Mouse (Mus musculus) heart, embryonic 12.5 days (tissue): Measurements from ENCODE around the gene Inka2. TPM values are rescaled to one million over a fixed set of nuclear protein-coding genes. Genes with fewer than 3 reads are reported as not detected.
"Not testable (repeated sequence)": the region's sequence is repeated elsewhere in the genome, so short reads cannot be mapped to it uniquely, and the experiment has no call there.

ENCODE experiments used
- ATAC-seq: fragments of 200-750 bp; cut with Nextera tagmentation; 2 replicates; pipeline ENCODE4 v1.8.0; 2017; ENCODE audit warnings: moderate TSS enrichment, moderate library complexity; ENCODE audit not compliant: insufficient number of reproducible peaks, low FRiP score
- H3K27ac ChIP-seq: fragments of 300-500 bp; sonication (generic); 2 replicates; pipeline ENCODE4 v1.5.1; 2016; ENCODE audit warnings: mild to moderate bottlenecking, moderate library complexity; ENCODE audit not compliant: poor library complexity, severe bottlenecking
- H3K27me3 ChIP-seq: fragments of 300-500 bp; sonication (generic); replicated peaks from 2 replicates; pipeline ENCODE4 v1.6.1; 2016; ENCODE audit warnings: mild to moderate bottlenecking, moderate library complexity
- H3K36me3 ChIP-seq: fragments of 300-500 bp; sonication (generic); 2 replicates; pipeline ENCODE4 v1.6.1; 2016; ENCODE audit warnings: mild to moderate bottlenecking, moderate library complexity
- H3K4me1 ChIP-seq: fragments of 300-500 bp; sonication (generic); replicated peaks from 2 replicates; pipeline ENCODE4 v1.6.1; 2016; ENCODE audit warnings: mild to moderate bottlenecking
- H3K4me2 ChIP-seq: fragments of 300-500 bp; sonication (generic); 2 replicates; pipeline ENCODE4 v1.6.1; 2016; ENCODE audit warnings: mild to moderate bottlenecking, moderate library complexity
- H3K4me3 ChIP-seq: fragments of 300-500 bp; sonication (generic); 2 replicates; pipeline ENCODE4 v1.5.1; 2016; ENCODE audit warnings: mild to moderate bottlenecking
- H3K9ac ChIP-seq: fragments of 300-500 bp; sonication (generic); 2 replicates; pipeline ENCODE4 v1.6.1; 2016; ENCODE audit warnings: mild to moderate bottlenecking, moderate library complexity
- H3K9me3 ChIP-seq: fragments of 300-500 bp; sonication (generic); replicated peaks from 2 replicates; pipeline ENCODE4 v1.6.1; 2016; ENCODE audit warnings: mild to moderate bottlenecking, moderate library complexity
- WGBS: fragments of 180-500 bp; shearing (Covaris S2); methylation state at CpG from one replicate; pipeline ENCODE4 v1.1.7; 2016; 5-methylcytosine and 5-hydroxymethylcytosine counted together
- polyA plus RNA-seq: library from polyadenylated mRNA; unstranded; fragments of >200 nt; fragmentation: Nextera tagmentation; extraction: Ambion mirVana; gene quantifications from 2 replicates; pipeline ENCODE4 v1.2.1, GENCODE M21; 2016

The Inka2 gene
- polyA plus RNA-seq, 1 experiment from 2014 or later, result 2.2 TPM

DNA sequence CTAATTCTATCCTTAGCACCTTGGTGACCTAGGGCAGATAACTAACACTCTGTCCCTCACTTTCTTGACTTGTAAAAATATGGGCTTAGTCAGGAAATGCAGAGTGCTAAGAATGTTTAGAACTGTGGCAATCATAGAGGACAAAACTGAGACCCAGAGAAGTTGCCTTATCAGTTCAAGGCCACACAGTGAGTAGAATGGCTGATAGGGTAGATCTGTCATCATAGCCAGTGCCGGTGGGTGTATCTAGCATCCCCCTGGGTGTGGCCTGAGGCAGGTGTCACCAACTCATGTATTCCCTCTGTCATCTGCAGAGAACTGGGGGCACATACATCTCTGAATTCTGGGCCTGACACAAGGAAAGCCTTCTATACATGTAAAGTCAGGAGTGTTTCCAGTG lies 6.1 kb upstream of the Inka2 start:
- H3K27ac ChIP-seq, result no peak overlapping the region

DNA sequence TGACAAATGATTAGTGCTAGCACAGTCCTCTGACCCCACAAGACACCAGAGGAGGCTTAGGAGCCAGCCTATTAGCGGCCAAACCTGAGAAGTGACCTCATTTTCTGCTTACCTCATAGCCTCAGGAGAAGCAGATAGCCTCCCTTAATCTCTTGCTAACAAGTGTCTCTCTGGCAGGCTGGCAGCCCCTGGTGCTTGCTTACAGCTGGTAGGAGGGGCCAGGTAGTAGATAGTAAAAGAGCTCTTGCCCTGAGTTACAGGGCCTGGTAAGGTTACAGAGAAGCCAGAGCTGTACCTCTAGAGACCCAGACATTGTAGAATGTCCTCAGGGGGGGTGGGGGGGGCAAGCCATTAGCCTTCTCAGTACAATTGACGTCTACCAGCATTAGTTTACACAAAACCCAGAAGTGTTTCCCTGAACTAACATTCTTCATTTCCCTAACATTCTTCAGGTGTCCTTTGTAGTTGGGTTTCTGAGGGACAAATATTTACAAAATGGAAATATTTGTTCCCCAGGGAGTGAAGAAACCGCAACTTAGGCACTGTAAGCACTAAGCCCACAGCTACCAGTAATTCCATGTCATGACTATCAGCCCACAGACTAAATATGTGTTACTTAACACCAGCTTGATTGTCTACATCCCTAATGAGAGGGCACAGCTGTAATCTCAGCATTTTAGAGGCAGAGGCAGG lies 5.0 kb upstream of the Inka2 start:
- Histone ChIP-seq H3K4me3 (no peak overlapping the region), H3K27me3 (0 out of 2 replicates have a peak, but pooled peaks cover 4% of the 10 kb centered on the region), H3K36me3 (no peaks in the 10 kb centered on the region), H3K9me3 (no peaks in the 10 kb centered on the region), H3K4me2 (no peak overlapping the region), H3K4me1 (peaks cover 73% of the 10 kb centered on the region), H3K27ac (peak overlapping the region; percentile 45), H3K9ac (no peak overlapping the region)
- ATAC-seq, result peak; percentile 73
- whole genome bisulfite sequencing, result 38% methylated on average over 3 of the region's 3 CpGs

More for the DNA sequence above, 6.1 kb upstream of the Inka2 start:
- peaks cover 71% of the 10 kb centered on the region for H3K4me1 ChIP-seq
- WGBS, result 34% methylated on average over 1 of the region's 1 CpGs
- H3K27me3 ChIP-seq, result 0 out of 2 replicates have a peak, but pooled peaks cover 4% of the 10 kb centered on the region
- no peak overlapping the region for H3K4me3 ChIP-seq
- no peaks in the 10 kb centered on the region for H3K36me3 ChIP-seq
- H3K9me3 ChIP-seq, result no peaks in the 10 kb centered on the region
- H3K9ac ChIP-seq, result no peak overlapping the region
- H3K4me2 ChIP-seq, result no peak overlapping the region
- no peak for ATAC-seq

DNA sequence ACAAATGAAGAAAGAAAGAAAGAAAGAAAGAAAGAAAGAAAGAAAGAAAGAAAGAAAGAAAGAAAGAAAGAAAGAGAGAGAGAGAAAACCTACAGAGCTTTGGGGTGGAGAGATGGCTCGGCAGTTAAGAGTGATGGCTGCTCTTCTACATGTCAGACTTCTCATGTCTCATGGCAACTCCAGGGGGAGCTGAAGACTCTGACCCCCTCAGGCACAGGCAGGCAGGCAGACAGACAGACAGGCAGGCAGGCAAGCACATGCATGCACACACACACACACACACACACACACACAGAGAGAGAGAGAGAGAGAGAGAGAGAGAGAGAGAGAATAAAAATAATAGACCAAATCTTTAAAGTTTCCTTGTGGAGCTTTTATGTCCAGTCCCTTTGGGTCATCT lies 3.6 kb upstream of the Inka2 start:
- not testable (repeated sequence) for H3K4me3 ChIP-seq, ATAC-seq, H3K36me3 ChIP-seq, H3K9me3 ChIP-seq, H3K27me3 ChIP-seq, H3K9ac ChIP-seq, H3K27ac ChIP-seq
- H3K4me2 ChIP-seq, result peak overlapping the region; percentile 47
- 34% methylated on average over 1 of the region's 1 CpGs for WGBS
- H3K4me1 ChIP-seq, result peaks cover 68% of the 10 kb centered on the region

DNA sequence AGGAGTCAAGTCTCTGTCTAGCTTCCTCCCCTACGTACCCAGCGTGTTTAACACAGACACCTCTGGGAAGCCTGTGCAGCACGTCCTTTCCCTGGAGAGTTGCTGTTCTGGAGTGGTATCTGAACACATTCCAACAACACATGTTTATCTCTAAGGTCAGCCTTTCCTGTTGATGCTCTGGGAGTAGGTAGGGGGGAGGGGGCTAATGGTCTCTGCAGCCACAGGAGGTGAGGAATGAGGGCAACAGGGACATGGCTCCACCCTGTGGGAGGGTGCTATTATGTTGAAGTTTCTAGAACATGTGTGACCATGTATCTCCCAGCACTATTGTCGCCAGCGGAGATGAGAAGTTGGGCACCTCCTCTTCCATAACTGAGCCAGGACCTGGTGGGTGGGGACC lies 3.0 kb upstream of the Inka2 start:
- ATAC-seq, result 0 out of 2 replicates have a peak, but pooled peaks have one; percentile 5
- 0 out of 2 replicates have a peak, but pooled peaks cover 6% of the 10 kb centered on the region for H3K27me3 ChIP-seq
- no peak overlapping the region for H3K4me3 ChIP-seq
- no peaks in the 10 kb centered on the region for H3K9me3 ChIP-seq
- WGBS, result 19% methylated on average over 5 of the region's 5 CpGs
- peak overlapping the region; percentile 47 for H3K4me2 ChIP-seq
- H3K9ac ChIP-seq, result no peak overlapping the region
- H3K27ac ChIP-seq, result no peak overlapping the region
- peaks cover 68% of the 10 kb centered on the region for H3K4me1 ChIP-seq
- no peaks in the 10 kb centered on the region for H3K36me3 ChIP-seq

DNA sequence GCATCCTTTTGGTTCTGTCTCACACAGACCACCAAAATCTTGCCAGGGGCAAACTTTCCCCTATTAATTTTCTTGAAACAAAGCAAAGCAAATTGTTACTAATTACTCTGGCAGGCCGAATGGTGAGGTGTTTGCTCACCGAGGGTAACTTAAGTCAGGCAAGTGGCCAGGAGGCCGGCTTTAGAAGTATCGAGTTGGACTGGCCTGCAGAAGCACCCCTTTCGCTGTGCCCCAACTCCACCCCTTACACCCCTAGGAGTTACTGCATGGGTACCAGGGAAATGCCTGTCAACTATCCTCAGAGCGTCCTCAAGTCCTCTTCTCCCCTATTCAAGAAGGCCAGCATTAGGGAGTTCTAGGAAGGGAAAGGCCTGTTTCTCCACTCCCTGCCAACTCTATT lies 828 bp upstream of the Inka2 start:
- WGBS, result 51% methylated on average over 6 of the region's 6 CpGs
- H3K9me3 ChIP-seq, result no peaks in the 10 kb centered on the region
- peak overlapping the region; percentile 100; the same call in 1 of the 2 replicates for H3K4me2 ChIP-seq
- H3K27ac ChIP-seq, result no peak overlapping the region
- ATAC-seq, result no peak
- no peak overlapping the region for H3K9ac ChIP-seq
- H3K4me3 ChIP-seq, result no peak overlapping the region
- H3K27me3 ChIP-seq, result peaks cover 12% of the 10 kb centered on the region; the same call in 1 of the 2 replicates
- H3K4me1 ChIP-seq, result peaks cover 67% of the 10 kb centered on the region
- no peaks in the 10 kb centered on the region for H3K36me3 ChIP-seq

DNA sequence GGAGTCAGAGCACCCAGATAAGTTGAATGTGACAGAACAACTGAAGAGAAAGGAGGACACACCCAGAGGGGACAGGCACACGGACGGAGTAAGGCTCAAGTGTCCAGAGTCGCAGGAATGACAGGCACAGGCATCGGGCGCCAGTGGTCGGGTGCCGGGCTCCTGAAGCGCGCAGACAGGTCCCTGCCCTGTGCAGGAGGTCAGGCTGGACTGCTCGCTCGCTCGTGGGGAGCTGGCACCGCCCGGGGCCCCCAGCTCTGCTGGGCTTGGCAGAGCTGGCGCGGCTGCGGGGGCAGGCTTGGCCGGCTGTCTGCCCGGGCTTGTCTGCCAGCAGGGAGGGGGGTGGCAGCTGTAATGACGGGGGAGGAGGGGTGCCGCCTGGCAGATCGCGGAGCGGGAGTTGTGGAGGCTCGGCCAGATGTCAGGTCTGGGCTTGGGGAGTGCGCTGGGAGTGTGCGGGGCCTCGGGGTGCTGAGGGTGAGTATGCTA lies 706 bp downstream of the Inka2 start:
- Histone ChIP-seq H3K36me3 (no peaks in the 10 kb centered on the region), H3K9me3 (no peaks in the 10 kb centered on the region), H3K27me3 (peaks cover 12% of the 10 kb centered on the region; the same call in 1 of the 2 replicates), H3K4me2 (peak overlapping the region; percentile 100), H3K4me3 (peak overlapping the region; percentile 72), H3K9ac (peak overlapping the region; percentile 83), H3K4me1 (peaks cover 57% of the 10 kb centered on the region), H3K27ac (peak overlapping the region; percentile 53)
- under 1% methylated on average over 28 of the region's 28 CpGs for WGBS
- ATAC-seq, result peak; percentile 46

DNA sequence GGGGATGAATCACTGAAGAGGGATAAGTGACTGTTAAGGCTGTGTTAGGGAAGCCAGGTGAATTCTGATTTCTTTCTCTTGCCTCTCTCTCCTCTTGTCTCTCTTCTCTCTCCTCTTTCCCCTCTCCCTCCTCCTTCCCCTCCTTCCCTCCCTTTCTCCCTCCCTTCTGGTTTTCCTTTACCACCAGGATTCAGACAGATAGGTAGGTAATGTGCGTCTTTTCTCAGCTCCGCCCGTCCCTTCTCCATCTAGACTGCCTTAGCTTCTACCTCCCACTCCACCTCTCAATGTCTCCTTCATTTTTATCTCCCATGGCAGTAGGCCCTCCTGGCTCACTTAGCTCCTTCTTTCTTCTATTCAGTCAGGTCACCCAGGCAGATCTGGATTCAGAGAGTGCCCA lies 1.2 kb downstream of the Inka2 start:
- Histone ChIP-seq H3K9me3 (no peaks in the 10 kb centered on the region), H3K27me3 (peaks cover 12% of the 10 kb centered on the region; the same call in 1 of the 2 replicates), H3K9ac (peak overlapping the region; percentile 83), H3K36me3 (no peaks in the 10 kb centered on the region), H3K4me3 (peak overlapping the region; percentile 72), H3K4me1 (peaks cover 61% of the 10 kb centered on the region), H3K27ac (no peak overlapping the region), H3K4me2 (peak overlapping the region; percentile 100)
- no peak for ATAC-seq
- WGBS, result 25% methylated on average over 3 of the region's 3 CpGs

DNA sequence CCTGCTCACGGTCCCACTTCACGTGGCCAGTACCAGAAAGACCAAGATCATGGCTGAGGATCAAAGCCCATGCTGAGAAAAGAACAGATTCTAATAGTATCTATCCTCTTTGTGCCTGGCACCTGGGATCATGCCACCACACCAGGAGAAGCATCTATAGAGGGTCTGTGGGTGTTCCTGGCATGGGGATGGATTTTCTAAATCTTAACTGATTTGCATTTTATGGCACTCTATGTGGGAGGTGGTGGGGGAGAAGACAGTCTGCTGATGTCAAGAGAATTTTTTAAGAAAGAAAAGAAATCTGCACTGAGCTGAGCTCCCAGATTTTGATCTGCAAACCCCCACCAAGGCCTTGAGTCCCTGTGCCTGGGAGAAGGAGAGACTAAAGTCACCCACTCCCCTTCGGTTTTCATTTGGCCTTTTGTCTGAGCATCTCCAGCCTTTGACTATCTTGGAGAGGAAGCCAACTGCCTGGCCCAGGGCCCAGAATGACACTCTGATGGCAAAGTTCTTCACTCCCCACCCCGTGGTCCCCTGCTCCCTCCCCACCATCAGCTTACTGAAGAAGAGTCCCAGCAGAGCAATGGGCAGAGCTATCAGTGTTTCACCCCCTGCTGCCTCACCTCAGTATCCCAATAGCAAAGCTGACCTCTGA lies 2.1 kb downstream of the Inka2 start:
- no peak overlapping the region for H3K9ac ChIP-seq
- H3K9me3 ChIP-seq, result no peaks in the 10 kb centered on the region
- H3K4me2 ChIP-seq, result peak overlapping the region; percentile 100
- H3K4me1 ChIP-seq, result peaks cover 53% of the 10 kb centered on the region
- no peak for ATAC-seq
- H3K27me3 ChIP-seq, result peaks cover 12% of the 10 kb centered on the region; the same call in 1 of the 2 replicates
- WGBS, result 48% methylated on average over 4 of the region's 4 CpGs
- no peak overlapping the region; the same call in 1 of the 2 replicates for H3K4me3 ChIP-seq
- H3K36me3 ChIP-seq, result no peaks in the 10 kb centered on the region
- H3K27ac ChIP-seq, result no peak overlapping the region

DNA sequence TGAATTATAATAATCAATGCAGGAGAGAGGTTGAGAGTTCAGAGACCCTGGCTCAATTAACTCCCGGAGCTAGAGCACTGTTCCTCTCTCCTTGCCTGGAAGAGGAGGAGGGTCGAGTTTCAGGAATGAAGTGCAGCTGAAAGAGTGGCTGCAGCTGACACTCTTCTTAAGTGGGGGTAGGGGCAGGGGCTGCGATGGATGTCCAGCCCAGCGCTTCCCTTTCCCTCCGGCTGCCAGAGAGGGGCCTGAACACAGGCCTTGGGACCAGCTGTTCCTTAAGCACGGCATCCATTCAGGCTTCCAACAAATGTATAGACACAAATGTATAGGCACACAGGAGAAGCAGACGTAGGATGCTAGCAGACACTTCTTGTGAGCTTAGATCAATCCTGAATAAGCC lies 3.2 kb downstream of the Inka2 start:
- Histone ChIP-seq H3K36me3 (no peaks in the 10 kb centered on the region), H3K4me3 (no peak overlapping the region), H3K4me2 (no peak overlapping the region), H3K27me3 (peaks cover 12% of the 10 kb centered on the region; the same call in 1 of the 2 replicates), H3K4me1 (peaks cover 47% of the 10 kb centered on the region), H3K9me3 (no peaks in the 10 kb centered on the region), H3K27ac (no peak overlapping the region), H3K9ac (peak overlapping the region; percentile 3; the same call in 1 of the 2 replicates)
- WGBS, result 34% methylated on average over 7 of the region's 7 CpGs
- ATAC-seq, result no peak

DNA sequence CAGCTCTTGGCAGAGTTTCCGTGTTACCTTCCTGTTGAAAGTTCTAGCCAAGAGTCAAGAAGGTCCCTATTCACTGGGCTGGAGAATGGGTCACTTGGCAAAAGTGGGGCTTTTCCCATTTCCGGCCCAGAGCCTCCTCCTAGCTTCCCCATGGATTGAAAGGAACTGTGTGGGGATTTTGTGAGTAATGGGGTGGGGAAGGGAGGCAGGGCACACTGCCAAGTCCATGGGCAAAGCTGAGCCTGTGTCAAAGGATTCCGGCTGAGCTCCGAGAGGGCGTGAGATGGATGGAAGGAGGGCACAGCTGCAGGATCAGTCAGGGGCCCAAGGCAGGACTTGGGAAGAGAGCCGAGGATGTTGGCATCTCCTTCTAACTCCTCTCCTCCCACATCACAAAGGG lies 5.8 kb downstream of the Inka2 start:
- 65% methylated on average over 6 of the region's 6 CpGs for WGBS
- Histone ChIP-seq H3K4me2 (no peak overlapping the region), H3K36me3 (no peaks in the 10 kb centered on the region), H3K27ac (no peak overlapping the region), H3K4me3 (no peak overlapping the region), H3K9me3 (no peaks in the 10 kb centered on the region), H3K4me1 (peaks cover 50% of the 10 kb centered on the region), H3K27me3 (peaks cover 12% of the 10 kb centered on the region; the same call in 1 of the 2 replicates), H3K9ac (no peak overlapping the region)
- no peak for ATAC-seq

DNA sequence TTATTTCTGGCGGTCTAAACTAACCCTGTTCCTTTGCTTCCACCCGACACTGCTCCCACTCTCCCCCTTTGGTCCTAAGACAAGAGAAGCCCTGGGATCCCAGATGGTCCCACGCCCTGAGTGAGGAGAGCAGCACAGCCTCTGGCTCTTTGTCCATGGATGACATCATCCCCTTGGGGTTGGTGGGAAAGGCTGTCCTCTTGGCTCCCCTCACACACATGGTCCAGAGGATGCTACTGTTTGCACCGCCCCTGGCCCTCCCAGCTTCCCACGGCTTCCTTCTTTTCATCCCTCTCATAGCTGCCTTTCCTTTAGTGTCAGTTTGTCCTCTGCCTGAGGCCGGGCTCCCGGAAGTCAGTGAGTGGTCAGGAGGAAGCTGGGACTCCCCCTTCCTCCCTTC lies 7.3 kb downstream of the Inka2 start:
- H3K27me3 ChIP-seq, result peaks cover 3% of the 10 kb centered on the region; the same call in 1 of the 2 replicates
- WGBS, result 69% methylated on average over 7 of the region's 7 CpGs

More for the DNA sequence above, 7.3 kb downstream of the Inka2 start:
- Histone ChIP-seq H3K9ac (no peak overlapping the region), H3K36me3 (peaks cover 3% of the 10 kb centered on the region; the same call in 1 of the 2 replicates), H3K4me3 (no peak overlapping the region), H3K4me1 (peaks cover 39% of the 10 kb centered on the region), H3K4me2 (no peak overlapping the region), H3K27ac (no peak overlapping the region), H3K9me3 (no peaks in the 10 kb centered on the region)
- ATAC-seq, result no peak; the same call in 1 of the 2 replicates
